Mouse (Mus musculus) embryonic facial prominence, embryonic 11.5 days (tissue): Measurements from ENCODE around the gene Ak2. TPM values are rescaled to one million over a fixed set of nuclear protein-coding genes. Genes with fewer than 3 reads are reported as not detected.

Source experiments
- ATAC-seq: fragments of 200-750 bp; cut with Nextera tagmentation; replicated peaks from 2 replicates; pipeline ENCODE4 v1.8.0; 2017; ENCODE audit warnings: low read depth; ENCODE audit not compliant: insufficient number of reproducible peaks, low FRiP score, low TSS enrichment
- DNase-seq: peaks from one replicate; pipeline ENCODE4 v3.0.0-alpha.2; 2015; ENCODE audit warnings: low spot score
- H3K27ac ChIP-seq: fragments of 300-500 bp; sonication (generic); replicated peaks from 2 replicates; pipeline ENCODE4 v1.5.1; 2014; ENCODE audit warnings: mild to moderate bottlenecking, low read depth, low read length, control low read depth
- H3K27me3 ChIP-seq: fragments of 300-500 bp; sonication (generic); 2 replicates; pipeline ENCODE4 v1.6.1; 2014; ENCODE audit warnings: mild to moderate bottlenecking, low read length, moderate library complexity, mixed read lengths; ENCODE audit not compliant: control insufficient read depth, insufficient read depth
- H3K36me3 ChIP-seq: fragments of 300-500 bp; sonication (generic); replicated peaks from 2 replicates; pipeline ENCODE4 v1.6.1; 2014; ENCODE audit warnings: low read depth, mild to moderate bottlenecking, low read length, moderate library complexity, mixed read lengths; ENCODE audit not compliant: control insufficient read depth, insufficient read depth
- H3K4me1 ChIP-seq: fragments of 300-500 bp; sonication (generic); 2 replicates; pipeline ENCODE4 v1.6.1; 2014; ENCODE audit warnings: low read length, mixed read lengths; ENCODE audit not compliant: control insufficient read depth, insufficient read depth
- H3K4me2 ChIP-seq: fragments of 300-500 bp; sonication (generic); 2 replicates; pipeline ENCODE4 v1.6.1; 2014; ENCODE audit warnings: low read depth, mild to moderate bottlenecking, control low read depth, low read length, moderate library complexity
- H3K4me3 ChIP-seq: fragments of 300-500 bp; sonication (generic); 2 replicates; pipeline ENCODE4 v1.5.1; 2014; ENCODE audit warnings: low read depth, low read length, control low read depth
- H3K9ac ChIP-seq: fragments of 300-500 bp; sonication (generic); replicated peaks from 2 replicates; pipeline ENCODE4 v1.6.1; 2014; ENCODE audit warnings: mild to moderate bottlenecking, control low read depth, low read length
- H3K9me3 ChIP-seq: fragments of 300-500 bp; sonication (generic); replicated peaks from 2 replicates; pipeline ENCODE4 v1.6.1; 2016; ENCODE audit warnings: mild to moderate bottlenecking, low read length, inconsistent platforms, mixed read lengths; ENCODE audit not compliant: control insufficient read depth
- WGBS: fragments of 180-500 bp; shearing (Covaris S2); extraction: QIAGEN DNeasy Blood & Tissue Kit; methylation state at CpG from one replicate; pipeline ENCODE4 v1.1.7; 2014; 5-methylcytosine and 5-hydroxymethylcytosine counted together
- polyA plus RNA-seq: library from polyadenylated mRNA; unstranded; fragments of >200 nt; fragmentation: Nextera tagmentation; extraction: Ambion mirVana; gene quantifications from 2 replicates; pipeline ENCODE4 v1.2.1, GENCODE M21; 2014

Gene Ak2
- polyA plus RNA-seq, 1 experiment from 2014 or later, result 154 TPM

- Histone ChIP-seq H3K9me3 (no peaks in the 10 kb centered on the region), H3K27me3 (no peaks in the 10 kb centered on the region), H3K36me3 (no peaks in the 10 kb centered on the region; the same call in none of the 2 replicates), H3K4me1 (no peaks in the 10 kb centered on the region), H3K27ac (no peak overlapping the region), H3K4me3 (no peak overlapping the region), H3K4me2 (no peak overlapping the region), H3K9ac (no peak overlapping the region)
- DNase-seq (no peak), ATAC-seq (no peak)
- WGBS, result 83% methylated on average over 12 of the region's 12 CpGs
These were observed 16.3 kb downstream of the Ak2 start for GRCm38 (mm10) chr4:129008006-129008519.

GRCm38 (mm10) chr4:129008672-129009071, 16.9 kb downstream of the Ak2 start:
- Histone ChIP-seq H3K36me3 (no peaks in the 10 kb centered on the region; the same call in none of the 2 replicates), H3K9ac (no peak overlapping the region)

DNA sequence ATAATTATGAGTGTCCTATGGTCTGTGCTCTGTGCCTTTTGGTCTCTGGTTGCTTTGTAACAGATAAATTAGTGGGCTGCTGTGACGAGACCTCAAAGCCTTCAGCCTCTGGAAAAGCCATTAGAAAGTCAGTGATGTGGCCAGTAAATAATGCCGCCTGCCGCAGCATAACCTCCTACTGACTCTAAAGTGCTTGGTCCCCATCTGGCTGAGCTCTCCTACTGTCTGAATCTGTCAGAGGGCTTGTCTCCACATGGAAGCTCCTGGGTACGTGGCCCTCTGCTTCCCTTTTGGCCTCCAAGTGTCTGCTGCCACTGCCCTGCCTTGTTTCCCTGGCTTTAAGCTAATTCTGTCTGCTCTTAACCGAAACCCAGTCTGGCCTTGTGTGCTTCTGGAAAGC, 17.8 kb downstream of the Ak2 start:
- Histone ChIP-seq H3K4me3 (no peak overlapping the region), H3K27me3 (no peaks in the 10 kb centered on the region), H3K4me2 (no peak overlapping the region), H3K4me1 (no peaks in the 10 kb centered on the region), H3K9me3 (no peaks in the 10 kb centered on the region), H3K27ac (no peak overlapping the region), H3K9ac (no peak overlapping the region), H3K36me3 (no peaks in the 10 kb centered on the region; the same call in none of the 2 replicates)
- ATAC-seq (no peak), DNase-seq (no peak)
- 57% methylated on average over 5 of the region's 5 CpGs for WGBS

More at GRCm38 (mm10) chr4:129008672-129009071, 16.9 kb downstream of the Ak2 start:
- no peaks in the 10 kb centered on the region for H3K27me3 ChIP-seq
- no peak overlapping the region for H3K27ac ChIP-seq
- H3K4me2 ChIP-seq, result no peak overlapping the region
- no peak for ATAC-seq
- WGBS, result 81% methylated on average over 3 of the region's 3 CpGs
- no peaks in the 10 kb centered on the region for H3K4me1 ChIP-seq
- no peaks in the 10 kb centered on the region for H3K9me3 ChIP-seq
- no peak overlapping the region for H3K4me3 ChIP-seq
- DNase-seq, result no peak

- DNase-seq, result no peak
- Histone ChIP-seq H3K4me3 (no peak overlapping the region), H3K27me3 (no peaks in the 10 kb centered on the region), H3K4me1 (no peaks in the 10 kb centered on the region), H3K27ac (no peak overlapping the region), H3K9me3 (no peaks in the 10 kb centered on the region), H3K9ac (no peak overlapping the region), H3K4me2 (no peak overlapping the region), H3K36me3 (no peaks in the 10 kb centered on the region; the same call in none of the 2 replicates)
- ATAC-seq, result 0 out of 2 replicates have a peak, but pooled peaks have one; percentile 18
- WGBS, result 55% methylated on average over 15 of the region's 15 CpGs
These were observed 19.9 kb downstream of the Ak2 start for GRCm38 (mm10) chr4:129011604-129012121.

GRCm38 (mm10) chr4:129013151-129013864, 21.6 kb downstream of the Ak2 start:
- H3K4me2 ChIP-seq, result no peak overlapping the region
- no peak overlapping the region for H3K27ac ChIP-seq
- WGBS, result 68% methylated on average over 10 of the region's 10 CpGs
- H3K36me3 ChIP-seq, result no peaks in the 10 kb centered on the region; the same call in 1 of the 2 replicates
- no peaks in the 10 kb centered on the region for H3K4me1 ChIP-seq
- ATAC-seq (no peak), DNase-seq (no peak)
- H3K27me3 ChIP-seq, result no peaks in the 10 kb centered on the region
- no peak overlapping the region for H3K9ac ChIP-seq
- no peak overlapping the region for H3K4me3 ChIP-seq
- H3K9me3 ChIP-seq, result no peaks in the 10 kb centered on the region

GRCm38 (mm10) chr4:129016329-129016728, 24.6 kb downstream of the Ak2 start:
- Histone ChIP-seq H3K27ac (no peak overlapping the region), H3K4me1 (no peaks in the 10 kb centered on the region), H3K9me3 (no peaks in the 10 kb centered on the region), H3K9ac (no peak overlapping the region), H3K4me2 (no peak overlapping the region), H3K27me3 (no peaks in the 10 kb centered on the region), H3K36me3 (no peaks in the 10 kb centered on the region), H3K4me3 (no peak overlapping the region)
- DNase-seq, result no peak
- no peak for ATAC-seq
- WGBS, result 32% methylated on average over 4 of the region's 4 CpGs

GRCm38 (mm10) chr4:129017150-129017549, 25.4 kb downstream of the Ak2 start:
- no peak overlapping the region for H3K4me2 ChIP-seq
- H3K36me3 ChIP-seq, result no peaks in the 10 kb centered on the region
- H3K9me3 ChIP-seq, result no peaks in the 10 kb centered on the region
- DNase-seq, result no peak
- no peak for ATAC-seq
- H3K4me3 ChIP-seq, result no peak overlapping the region
- 88% methylated on average over 10 of the region's 10 CpGs for WGBS
- no peak overlapping the region for H3K9ac ChIP-seq
- H3K4me1 ChIP-seq, result no peaks in the 10 kb centered on the region
- no peaks in the 10 kb centered on the region for H3K27me3 ChIP-seq
- no peak overlapping the region for H3K27ac ChIP-seq

DNA sequence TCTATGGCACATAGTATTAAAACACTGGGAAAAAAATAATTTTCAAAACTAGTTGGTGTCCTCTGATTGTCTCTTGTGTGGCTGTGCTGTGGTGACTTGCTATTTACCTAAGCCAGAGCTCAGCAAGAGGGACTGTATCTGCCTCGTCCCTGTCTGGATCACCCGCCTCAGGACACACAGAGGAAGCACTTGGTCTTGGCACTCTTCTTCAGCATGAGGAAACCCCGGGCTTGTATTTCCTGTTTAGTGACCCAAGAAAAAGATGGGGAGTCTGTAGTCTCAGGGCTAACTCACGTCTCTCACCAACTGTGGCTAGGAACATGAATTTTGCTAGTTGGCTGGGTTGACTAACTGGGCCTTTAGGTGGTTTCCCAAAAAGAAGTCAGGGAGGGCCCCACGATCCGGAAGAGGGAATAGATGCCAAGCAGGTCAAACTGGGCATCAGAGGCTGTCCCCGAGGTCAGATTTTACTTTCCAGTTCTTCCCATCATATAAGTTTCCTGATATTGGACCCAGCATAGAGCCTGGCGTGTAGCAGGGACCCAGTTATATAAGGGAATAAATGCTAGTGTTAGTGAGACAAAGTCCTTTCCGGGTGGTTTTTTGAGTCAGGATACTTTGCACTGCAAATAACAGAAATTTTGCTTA, 27.2 kb downstream of the Ak2 start:
- no peak overlapping the region for H3K27ac ChIP-seq
- ATAC-seq (no peak), DNase-seq (no peak)
- no peaks in the 10 kb centered on the region for H3K27me3 ChIP-seq
- H3K9me3 ChIP-seq, result no peaks in the 10 kb centered on the region
- no peak overlapping the region for H3K4me2 ChIP-seq
- H3K4me1 ChIP-seq, result no peaks in the 10 kb centered on the region
- no peak overlapping the region for H3K9ac ChIP-seq
- 86% methylated on average over 9 of the region's 9 CpGs for WGBS
- H3K4me3 ChIP-seq, result no peak overlapping the region
- H3K36me3 ChIP-seq, result no peaks in the 10 kb centered on the region
